Mouse (Mus musculus): Measurements from ENCODE around the gene Sypl2. TPM values are rescaled to one million over a fixed set of nuclear protein-coding genes. Genes with fewer than 3 reads are reported as not detected.
"Not testable (repeated sequence)": the region's sequence is repeated elsewhere in the genome, so short reads cannot be mapped to it uniquely, and the experiment has no call there.

The Sypl2 gene
- polyA plus RNA-seq (2016; fragmentation: Nextera tagmentation; extraction: Ambion mirVana): 0.58 and 0.72 TPM in 2 replicates

DNA sequence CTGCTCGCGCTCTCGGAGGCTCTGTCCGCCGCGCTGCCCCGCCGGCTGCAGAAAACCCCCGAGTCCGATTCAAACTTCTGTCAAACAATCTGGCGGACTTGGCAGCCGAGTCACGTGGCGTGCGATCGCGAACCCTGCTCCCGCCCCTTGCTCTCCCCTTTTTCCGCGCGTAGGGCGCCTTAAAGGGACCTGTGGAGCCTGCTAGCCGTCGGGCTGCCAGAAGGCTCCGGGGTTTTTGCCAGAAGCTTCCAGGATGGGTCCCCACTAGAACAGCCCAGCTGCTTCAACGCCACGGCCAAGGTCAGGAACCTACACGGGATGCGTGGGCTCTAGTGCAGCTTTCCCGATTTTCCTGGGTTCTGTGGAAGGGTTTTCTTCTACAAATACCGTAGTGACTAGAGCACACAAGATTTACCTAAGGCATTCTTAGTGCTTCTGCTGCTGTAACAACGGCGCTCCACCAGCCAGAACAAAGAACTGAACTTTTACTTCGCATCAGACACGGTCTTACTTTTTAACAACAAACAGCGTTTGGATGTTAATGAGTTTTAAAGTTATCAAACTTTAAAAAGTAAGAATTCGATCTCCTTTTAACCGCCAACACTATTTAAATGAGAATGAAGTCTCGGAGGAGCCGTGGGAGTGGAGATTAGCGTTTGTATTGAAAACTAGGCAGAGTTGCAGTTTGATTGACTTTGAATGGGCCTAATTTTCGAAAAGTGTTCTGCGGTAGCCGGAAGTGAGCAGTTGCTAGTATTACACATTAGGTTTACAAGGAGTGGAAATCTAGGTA is at the start of gene Sypl2:
Gene Sypl2, minus strand, starts transcription at position 91 of the 793 bp plus-strand sequence.
- Histone ChIP-seq H3K4me2 (replicated peaks) (peak within 1 kb of the TSS; percentile 63), H3K9ac (peak within 1 kb of the TSS; percentile 49), H3K4me3 (peak within 1 kb of the TSS; percentile 42), H3K27ac (no peak within 1 kb of the TSS), H3K36me3 (no peaks in the 10 kb centered on the region), H3K4me1 (peaks cover 15% of the 10 kb centered on the region), H3K27me3 (peaks cover 56% of the 10 kb centered on the region), H3K9me3 (replicated peaks) (no peaks in the 10 kb centered on the region)
- 4% methylated on average over 43 of the region's 44 CpGs for WGBS
- no peak for ATAC-seq (ENCODE audit: low FRiP score)

GRCm38 (mm10) chr3:108259319-108259718 is 32.9 kb upstream of the Sypl2 start:
- Histone ChIP-seq H3K4me2 (replicated peaks) (no peak overlapping the region), H3K27ac (no peak overlapping the region), H3K36me3 (peaks cover 16% of the 10 kb centered on the region), H3K27me3 (no peaks in the 10 kb centered on the region), H3K9ac (no peak overlapping the region), H3K4me1 (peaks cover 14% of the 10 kb centered on the region), H3K9me3 (replicated peaks) (no peaks in the 10 kb centered on the region), H3K4me3 (no peak overlapping the region)
- WGBS: 56% methylated on average over 3 of the region's 3 CpGs
- no peak for ATAC-seq (ENCODE audit: low FRiP score)

DNA sequence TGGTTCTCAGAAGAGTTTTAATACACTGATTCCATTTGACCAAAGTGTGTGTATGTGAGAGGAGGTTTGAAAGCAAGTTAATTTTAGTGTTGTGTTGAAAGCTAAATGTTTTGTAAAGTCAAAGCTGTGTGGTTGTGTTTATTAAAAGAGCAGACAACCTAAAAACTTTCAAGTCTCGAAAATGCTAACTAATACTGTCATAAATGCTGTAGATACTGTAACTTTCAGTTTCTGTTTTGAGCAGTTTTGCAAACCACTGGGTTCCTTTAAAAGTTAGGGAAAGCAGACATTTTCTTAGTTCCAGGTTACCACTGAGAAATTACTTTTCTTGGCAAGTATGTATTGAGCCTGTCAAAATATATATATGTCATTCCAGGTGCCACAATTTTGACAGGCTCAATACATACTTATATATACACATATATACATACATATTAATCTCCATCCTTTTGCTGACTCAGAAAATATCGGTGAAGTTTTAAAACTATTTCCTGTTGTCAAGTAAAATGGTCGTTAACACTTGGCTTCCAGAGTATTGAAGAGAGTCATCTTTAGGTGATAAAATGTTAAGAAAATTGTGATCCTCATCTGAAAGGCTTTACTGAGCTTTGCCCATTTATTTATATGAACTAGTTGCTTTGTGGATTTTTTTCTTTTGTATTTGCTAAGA is 31.5 kb upstream of the Sypl2 start:
- Histone ChIP-seq H3K27ac (no peak overlapping the region), H3K9me3 (replicated peaks) (no peaks in the 10 kb centered on the region), H3K4me3 (peak overlapping the region; percentile 98), H3K4me1 (peaks cover 14% of the 10 kb centered on the region), H3K4me2 (replicated peaks) (peak overlapping the region; percentile 85), H3K27me3 (no peaks in the 10 kb centered on the region), H3K9ac (peak overlapping the region; percentile 94), H3K36me3 (peaks cover 9% of the 10 kb centered on the region)
- 78% methylated on average over 3 of the region's 3 CpGs for WGBS
- ATAC-seq (ENCODE audit: low FRiP score): no peak

GRCm38 (mm10) chr3:108256719-108257637 is 30.5 kb upstream of the Sypl2 start, which contains the start of gene Psma5:
Gene Psma5, plus strand, starts transcription at chr3:108256926.
- H3K27me3 ChIP-seq: no peaks in the 10 kb centered on the region
- H3K4me3 ChIP-seq: peak within 1 kb of the TSS; percentile 98
- H3K4me1 ChIP-seq: peaks cover 14% of the 10 kb centered on the region
- no peak within 1 kb of the TSS for H3K27ac ChIP-seq
- peak within 1 kb of the TSS; percentile 94 for H3K9ac ChIP-seq
- H3K9me3 ChIP-seq (replicated peaks): no peaks in the 10 kb centered on the region
- H3K4me2 ChIP-seq (replicated peaks): peak within 1 kb of the TSS; percentile 85
- WGBS: under 1% methylated on average over 79 of the region's 79 CpGs
- ATAC-seq (ENCODE audit: low FRiP score): peak; percentile 100
- peaks cover 3% of the 10 kb centered on the region for H3K36me3 ChIP-seq

DNA sequence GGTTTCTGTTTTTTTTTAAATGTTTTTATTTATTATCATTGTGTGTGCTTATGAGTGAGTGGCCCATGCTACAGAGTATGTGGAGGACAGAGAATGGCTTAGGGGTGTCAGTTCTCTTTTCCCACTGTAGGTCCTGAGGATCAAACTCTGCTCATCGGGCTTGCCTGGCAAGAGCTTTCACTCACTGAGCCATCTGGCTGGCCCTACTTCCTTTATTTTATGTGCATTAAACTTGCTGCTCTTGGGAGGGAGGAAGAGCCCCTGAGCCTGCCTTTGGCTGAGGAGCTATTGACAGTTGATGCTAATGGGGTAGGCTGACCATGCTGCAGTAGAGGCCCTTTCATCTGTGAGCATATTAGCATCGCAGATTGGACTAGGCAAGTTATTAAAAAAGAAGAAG is 20.4 kb upstream of the Sypl2 start:
- Histone ChIP-seq H3K9ac (no peak overlapping the region), H3K4me2 (replicated peaks) (no peak overlapping the region), H3K4me1 (no peaks in the 10 kb centered on the region), H3K9me3 (replicated peaks) (no peaks in the 10 kb centered on the region), H3K27me3 (no peaks in the 10 kb centered on the region), H3K36me3 (no peaks in the 10 kb centered on the region), H3K27ac (no peak overlapping the region), H3K4me3 (no peak overlapping the region)
- WGBS: 84% methylated on average over 2 of the region's 2 CpGs
- no peak for ATAC-seq (ENCODE audit: low FRiP score)

DNA sequence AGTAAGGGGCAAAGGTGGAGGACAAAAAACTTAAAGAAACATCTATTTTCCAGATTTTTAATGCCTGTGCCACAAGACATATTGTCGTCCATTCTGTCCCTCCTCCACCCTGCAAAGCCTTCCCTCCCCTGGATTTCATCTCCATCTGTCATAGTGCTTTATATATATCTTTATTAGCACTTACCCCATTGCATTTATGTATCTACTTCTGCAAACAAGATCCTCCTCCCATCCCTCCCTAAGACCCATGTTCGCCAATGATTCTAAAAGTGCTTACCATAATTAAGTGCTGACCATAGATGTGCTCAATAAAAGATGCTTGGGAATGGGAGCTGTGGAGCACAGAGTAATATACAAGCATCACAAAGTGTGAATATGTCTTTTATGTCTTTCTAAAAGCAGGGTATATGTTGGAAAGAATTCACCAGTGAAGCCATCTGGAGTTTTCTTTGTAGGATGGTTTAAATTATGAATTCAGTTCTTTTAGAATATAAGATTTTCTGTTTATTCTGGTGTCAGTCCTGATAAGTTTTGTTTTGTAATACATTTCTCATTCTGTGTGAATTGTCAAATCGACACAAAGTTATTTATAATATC is 14.9 kb upstream of the Sypl2 start:
- no peak overlapping the region for H3K27ac ChIP-seq
- no peaks in the 10 kb centered on the region for H3K27me3 ChIP-seq
- no peak for ATAC-seq (ENCODE audit: low FRiP score)
- no peak overlapping the region for H3K4me3 ChIP-seq
- H3K4me1 ChIP-seq: no peaks in the 10 kb centered on the region
- WGBS: 90% methylated on average over 3 of the region's 3 CpGs
- H3K4me2 ChIP-seq (replicated peaks): no peak overlapping the region
- H3K9me3 ChIP-seq (replicated peaks): no peaks in the 10 kb centered on the region
- no peaks in the 10 kb centered on the region for H3K36me3 ChIP-seq
- no peak overlapping the region for H3K9ac ChIP-seq

DNA sequence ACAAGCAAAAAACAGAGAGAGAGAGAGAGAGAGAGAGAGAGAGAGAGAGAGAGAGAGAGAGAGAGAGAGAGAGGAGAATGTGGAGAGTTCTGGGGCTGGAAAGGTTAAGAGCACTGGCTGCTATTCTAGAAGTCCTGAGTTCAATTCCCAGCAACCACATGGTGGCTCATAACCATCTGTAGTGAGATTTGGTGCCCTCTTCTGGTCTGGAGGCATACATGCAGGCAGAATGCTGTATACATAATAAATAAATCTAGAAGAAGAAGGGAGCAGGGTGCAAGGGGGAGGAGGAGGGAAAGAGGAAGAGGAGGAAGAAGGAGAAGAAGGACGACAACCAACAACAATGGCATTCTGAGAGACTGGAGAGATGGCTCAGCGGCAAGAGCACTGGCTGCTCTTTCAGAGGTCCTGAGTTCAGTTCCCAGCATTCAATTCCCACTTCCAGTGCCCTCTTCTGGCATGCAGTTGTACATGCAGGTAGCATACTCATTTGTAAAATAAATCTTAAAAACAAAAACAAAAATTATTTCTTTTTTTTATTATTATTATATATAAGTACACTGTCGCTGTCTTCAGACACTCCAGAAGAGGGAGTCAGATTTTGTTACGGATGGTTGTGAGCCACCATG is 11.1 kb upstream of the Sypl2 start:
- H3K36me3 ChIP-seq; H3K27me3 ChIP-seq; H3K27ac ChIP-seq; H3K9ac ChIP-seq; H3K4me1 ChIP-seq; ATAC-seq (ENCODE audit: low FRiP score); H3K4me2 ChIP-seq (replicated peaks); H3K4me3 ChIP-seq; H3K9me3 ChIP-seq (replicated peaks): not testable (repeated sequence)
- 83% methylated on average over 4 of the region's 4 CpGs for WGBS

- H3K27ac ChIP-seq: no peak overlapping the region
- no peak for ATAC-seq (ENCODE audit: low FRiP score)
- no peak overlapping the region for H3K4me3 ChIP-seq
- H3K36me3 ChIP-seq: no peaks in the 10 kb centered on the region
- H3K4me2 ChIP-seq (replicated peaks): no peak overlapping the region
- 83% methylated on average over 4 of the region's 4 CpGs for WGBS
- H3K27me3 ChIP-seq: peaks cover 15% of the 10 kb centered on the region
- H3K9ac ChIP-seq: no peak overlapping the region
- no peaks in the 10 kb centered on the region for H3K9me3 ChIP-seq (replicated peaks)
- peaks cover 6% of the 10 kb centered on the region for H3K4me1 ChIP-seq
Observed at GRCm38 (mm10) chr3:108231646-108232045, 5.2 kb upstream of the Sypl2 start.

- 78% methylated on average over 2 of the region's 2 CpGs for WGBS
- 0 out of 2 replicates have a peak overlapping the region, but pooled peaks have one; percentile 63 for H3K4me2 ChIP-seq (replicated peaks)
- peaks cover 51% of the 10 kb centered on the region for H3K27me3 ChIP-seq
- H3K27ac ChIP-seq: no peak overlapping the region
- H3K4me1 ChIP-seq: peaks cover 15% of the 10 kb centered on the region
- no peaks in the 10 kb centered on the region for H3K36me3 ChIP-seq
- H3K9ac ChIP-seq: no peak overlapping the region
- H3K9me3 ChIP-seq (replicated peaks): no peaks in the 10 kb centered on the region
- no peak for ATAC-seq (ENCODE audit: low FRiP score)
- H3K4me3 ChIP-seq: no peak overlapping the region
Observed at GRCm38 (mm10) chr3:108227521-108227920, 1.1 kb upstream of the Sypl2 start.

GRCm38 (mm10) chr3:108225711-108226557 is 514 bp downstream of the Sypl2 start:
- ATAC-seq (ENCODE audit: low FRiP score): 0 out of 2 replicates have a peak, but pooled peaks have one; percentile 29

More at GRCm38 (mm10) chr3:108225711-108226557, 514 bp downstream of the Sypl2 start:
- Histone ChIP-seq H3K27me3 (peaks cover 56% of the 10 kb centered on the region), H3K4me2 (replicated peaks) (peak overlapping the region; percentile 63), H3K9ac (peak overlapping the region; percentile 49), H3K36me3 (no peaks in the 10 kb centered on the region), H3K27ac (no peak overlapping the region), H3K9me3 (replicated peaks) (no peaks in the 10 kb centered on the region), H3K4me3 (peak overlapping the region; percentile 42), H3K4me1 (peaks cover 15% of the 10 kb centered on the region)
- WGBS: 2% methylated on average over 64 of the region's 67 CpGs
